Mouse (Mus musculus) heart, embryonic 10.5 days (tissue): ENCODE data around the gene Stac3. TPM values are rescaled to one million over a fixed set of nuclear protein-coding genes. Genes with fewer than 3 reads are reported as not detected.

ENCODE experiments used
- polyA plus RNA-seq: library from polyadenylated mRNA; unstranded; fragments of >200 nt; fragmentation: Nextera tagmentation; extraction: Ambion mirVana; gene quantifications from 2 replicates; pipeline ENCODE4 v1.2.1, GENCODE M21; 2016

Stac3 gene
- polyA plus RNA-seq, 1 experiment from 2014 or later = 0.84 TPM

Other genes with a start within 250 kb of the Stac3 start
- 0.41 and 1.4 TPM in 2 replicates for gene Kif5a, start 238.3 kb upstream of the Stac3 start, polyA plus RNA-seq
- gene Dctn2, start 235.3 kb upstream of the Stac3 start, polyA plus RNA-seq = 155 and 167 TPM in 2 replicates
- 11.3 and 16.9 TPM in 2 replicates for gene Mbd6, start 212.7 kb upstream of the Stac3 start, polyA plus RNA-seq
- gene Mars, start 189.9 kb upstream of the Stac3 start, polyA plus RNA-seq = 119 and 140 TPM in 2 replicates
- 0.87 and 3.1 TPM in 2 replicates for gene Arhgap9, start 179.7 kb upstream of the Stac3 start, polyA plus RNA-seq
- gene Gli1, start 159.7 kb upstream of the Stac3 start, polyA plus RNA-seq = 0.91 and 4.8 TPM in 2 replicates
- gene Inhbe, start 147.3 kb upstream of the Stac3 start, polyA plus RNA-seq = 0.04 TPM in 1 of 2 replicates, not detected in the other
- 0.31 TPM in 1 of 2 replicates, not detected in the other for gene Inhbc, start 131.3 kb upstream of the Stac3 start, polyA plus RNA-seq
- gene R3hdm2, start 121.4 kb upstream of the Stac3 start, polyA plus RNA-seq = 30.7 and 33.3 TPM in 2 replicates
- 7.8 and 9.0 TPM in 2 replicates for gene Ndufa4l2, start 13.3 kb downstream of the Stac3 start, polyA plus RNA-seq
- 101 and 126 TPM in 2 replicates for gene Shmt2, start 20.8 kb downstream of the Stac3 start, polyA plus RNA-seq
- 0.16 and 0.33 TPM in 2 replicates for gene Nxph4, start 32.9 kb downstream of the Stac3 start, polyA plus RNA-seq
- gene Lrp1, start 119.5 kb downstream of the Stac3 start, polyA plus RNA-seq = 37.4 and 51.8 TPM in 2 replicates
- 22.5 and 28.1 TPM in 2 replicates for gene Stat6, start 141.3 kb downstream of the Stac3 start, polyA plus RNA-seq
- gene Nemp1, start 165.2 kb downstream of the Stac3 start, polyA plus RNA-seq = 7.7 and 8.8 TPM in 2 replicates
- gene Nab2, start 166.9 kb downstream of the Stac3 start, polyA plus RNA-seq = 11.4 and 12.6 TPM in 2 replicates
- gene Myo1a, start 203.5 kb downstream of the Stac3 start, polyA plus RNA-seq = 0.42 and 0.45 TPM in 2 replicates
- 8.9 and 24.6 TPM in 2 replicates for gene Tac2, start 222.8 kb downstream of the Stac3 start, polyA plus RNA-seq
- gene Zbtb39, start 237.9 kb downstream of the Stac3 start, polyA plus RNA-seq = 2.4 and 4.9 TPM in 2 replicates